Mouse (Mus musculus) gastrocnemius, postnatal 36 days (tissue): ENCODE results near the gene Bend3. TPM values are rescaled to one million over a fixed set of nuclear protein-coding genes. Genes with fewer than 3 reads are reported as not detected.

Experiments used
- DNase-seq, 2 experiments: peaks; one replicate each; pipeline ENCODE4 v3.0.0; 2022
- intact Hi-C: fragments of 180-260 bp; cut with DNase I; formaldehyde crosslinking; loops from one replicate; pipeline ENCODE4 v1.15.1; 2025
- long read RNA-seq, 2 experiments: library from polyadenylated mRNA; stranded (forward); transcript quantifications; one replicate each; pipeline ENCODE4 v2.0.0; 2021
- total RNA-seq, 2 experiments: library from RNA; stranded (reverse); gene quantifications; 2 replicates each; pipeline ENCODE4 v1.2.3; 2021

Gene Bend3
- 1 to 10 TPM; 3.6 to 4.9 TPM for total RNA-seq
- long read RNA-seq, experiment 1, partial matches to known transcripts = 0 of 2 reads
- long read RNA-seq, experiment 1, other reads (novel, unspliced or antisense) = 2 of 2 reads
- long read RNA-seq, experiment 2 = 0 reads

GRCm38 (mm10) chr10:43478751-43479435, at the start of gene Bend3:
TSS of gene Bend3 (plus strand) at chr10:43478831.
- intact Hi-C loops = no loop called here
- peak; percentile 20 to 47 for DNase-seq

- no peak for DNase-seq
- intact Hi-C loops = no loop called here
These were observed 48.0 kb upstream of the Bend3 start for GRCm38 (mm10) chr10:43430606-43431005.

- intact Hi-C loops = no loop called here
- DNase-seq = no peak
These were observed 44.3 kb upstream of the Bend3 start for GRCm38 (mm10) chr10:43434326-43434725.

- DNase-seq = no peak
- intact Hi-C loops = no loop called here
These were observed 42.9 kb upstream of the Bend3 start for GRCm38 (mm10) chr10:43435757-43436156.

GRCm38 (mm10) chr10:43439492-43439941, 39.1 kb upstream of the Bend3 start:
- DNase-seq = no peak
- intact Hi-C loops = no loop called here

GRCm38 (mm10) chr10:43440050-43440449, 38.6 kb upstream of the Bend3 start:
- intact Hi-C loops = no loop called here
- DNase-seq = no peak

- no peak for DNase-seq
- intact Hi-C loops = no loop called here
These were observed 37.5 kb upstream of the Bend3 start for GRCm38 (mm10) chr10:43440981-43441740.

- DNase-seq = no peak
- intact Hi-C loops = no loop called here
These were observed 30.0 kb upstream of the Bend3 start for GRCm38 (mm10) chr10:43448656-43449055.

- intact Hi-C loops = no loop called here
- peak; percentile 43 to 52 for DNase-seq
These were observed 26.6 kb upstream of the Bend3 start for GRCm38 (mm10) chr10:43451848-43452662.

- intact Hi-C loops = no loop called here
- no peak for DNase-seq
These were observed 26.0 kb upstream of the Bend3 start for GRCm38 (mm10) chr10:43452663-43452996.

GRCm38 (mm10) chr10:43454219-43454618, 24.4 kb upstream of the Bend3 start:
- intact Hi-C loops = no loop called here
- DNase-seq = no peak

GRCm38 (mm10) chr10:43454671-43455070, 24.0 kb upstream of the Bend3 start:
- no peak for DNase-seq

GRCm38 (mm10) chr10:43462821-43463220, 15.8 kb upstream of the Bend3 start:
- intact Hi-C loops = no loop called here
- no peak for DNase-seq

More at GRCm38 (mm10) chr10:43454671-43455070, 24.0 kb upstream of the Bend3 start:
- intact Hi-C loops = no loop called here

- no peak for DNase-seq
- intact Hi-C loops = no loop called here
These were observed 15.4 kb upstream of the Bend3 start for GRCm38 (mm10) chr10:43463227-43463626.

- intact Hi-C loops = no loop called here
- no peak for DNase-seq
These were observed 12.4 kb upstream of the Bend3 start for GRCm38 (mm10) chr10:43466223-43466622.

GRCm38 (mm10) chr10:43467659-43468058, 11.0 kb upstream of the Bend3 start:
- DNase-seq = no peak
- intact Hi-C loops = no loop called here

GRCm38 (mm10) chr10:43468293-43468692, 10.3 kb upstream of the Bend3 start:
- no peak for DNase-seq
- intact Hi-C loops = no loop called here

GRCm38 (mm10) chr10:43475376-43475775, 3.3 kb upstream of the Bend3 start:
- DNase-seq = no peak
- intact Hi-C loops = no loop called here

- DNase-seq = no peak
- intact Hi-C loops = no loop called here
These were observed 1.2 kb upstream of the Bend3 start for GRCm38 (mm10) chr10:43477459-43477858.

- intact Hi-C loops = no loop called here
These were observed 558 bp upstream of the Bend3 start for GRCm38 (mm10) chr10:43477865-43478681.

More at GRCm38 (mm10) chr10:43477865-43478681, 558 bp upstream of the Bend3 start:
- DNase-seq = peak; percentile 20 to 30
